Comparison of ENCODE assay signal across 24 mouse cellular contexts in the genomic region with DNA sequence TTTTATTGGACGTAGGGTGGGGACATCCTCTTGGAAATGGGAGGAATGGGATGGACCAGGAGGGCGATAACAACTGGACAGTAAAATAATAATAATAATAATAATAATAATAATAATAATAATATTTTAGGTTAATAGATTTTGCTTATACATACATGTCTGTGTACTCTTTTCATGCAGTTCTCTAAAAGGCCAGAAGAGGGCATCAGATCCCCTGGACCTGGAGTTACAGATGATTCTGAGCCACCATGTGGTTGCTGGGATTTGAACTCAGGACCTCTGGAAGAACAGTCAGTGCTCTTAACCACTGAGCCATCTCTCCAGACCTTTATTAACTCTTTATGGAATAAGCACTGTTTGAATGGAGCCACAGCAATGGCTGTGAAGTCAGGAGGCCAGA. TPM values are rescaled to one million over a fixed set of nuclear protein-coding genes. Genes with fewer than 3 reads are reported as not detected.
DNase-seq lines count a peak whose midpoint lies in the region; ATAC-seq and TF ChIP-seq lines count a peak whose summit lies in the region.
"Not testable (repeated sequence)": the region's sequence is repeated elsewhere in the genome, so short reads cannot be mapped to it uniquely, and the experiment has no call there.
"Had no signal": no experiment of that assay in that cellular context is flagged by ENCODE, and none has a peak within 500 bp of the region (broad histone marks: within the 10 kb centered on the region; RNA-seq: fewer than 3 reads in every experiment).

No protein-coding gene starts in this region.

- not testable (repeated sequence) for H3K4me1 ChIP-seq in intestine, postnatal 0 days (replicated peaks; ENCODE audit: control insufficient read depth, insufficient read depth, low read length); lung, postnatal 0 days (ENCODE audit: insufficient read depth, low read depth, low read length); small intestine, adult 2 months (ENCODE audit: control insufficient read depth, insufficient read depth, insufficient read length, low read length)

- H3K9ac ChIP-seq in intestine, postnatal 0 days (ENCODE audit: low read depth, low read length); lung, postnatal 0 days (replicated peaks; ENCODE audit: low read depth): not testable (repeated sequence)

- H3K36me3 ChIP-seq in intestine, postnatal 0 days (ENCODE audit: control insufficient read depth, insufficient read depth); lung, postnatal 0 days (ENCODE audit: insufficient read depth, low read length); small intestine, adult 2 months (ENCODE audit: control insufficient read depth, insufficient read depth, low read length): not testable (repeated sequence)

- not testable (repeated sequence) for H3K27me3 ChIP-seq in intestine, postnatal 0 days (replicated peaks; ENCODE audit: control insufficient read depth, insufficient read depth, low read length); lung, postnatal 0 days (replicated peaks; ENCODE audit: insufficient read depth, low read length); small intestine, adult 2 months (ENCODE audit: control insufficient read depth, insufficient read depth, low read length)

- not testable (repeated sequence) for H3K4me3 ChIP-seq in intestine, postnatal 0 days (ENCODE audit: low read depth, low read length); lung, postnatal 0 days (ENCODE audit: low read depth, low read length); small intestine, adult 2 months (ENCODE audit: low read depth, low read length)

- H3K9me3 ChIP-seq in intestine, postnatal 0 days (ENCODE audit: control insufficient read depth); lung, postnatal 0 days (ENCODE audit: low read length): not testable (repeated sequence)

- ATAC-seq in intestine, postnatal 0 days; lung, postnatal 0 days: not testable (repeated sequence)

- H3K27ac ChIP-seq in intestine, postnatal 0 days (ENCODE audit: low read depth, low read length); lung, postnatal 0 days (ENCODE audit: low read length); small intestine, adult 2 months (ENCODE audit: insufficient read depth, low read depth, low read length): not testable (repeated sequence)

- 92% methylated on average over 2 of the region's 2 CpGs for WGBS in intestine, postnatal 0 days
- WGBS in lung, postnatal 0 days, result 84% methylated on average over 2 of the region's 2 CpGs
- WGBS in small intestine, adult 2 months, result 88% methylated on average over 2 of the region's 2 CpGs

- DNase-seq in B cell, adult 2 months, result peak; percentile 38 to 51
- peak; percentile 32 for DNase-seq in adrenal gland, postnatal 14 days
- peak; percentile 42 to 45 for DNase-seq in cerebellum, postnatal 14 days
- peak; percentile 49 for DNase-seq in heart, adult 8-10 months (ENCODE audit: low spot score)
- DNase-seq in layer of hippocampus, adult 9-10 months (ENCODE audit: low spot score), result peak; percentile 50
- DNase-seq in lung, postnatal 0 days (ENCODE audit: low spot score), result not testable (repeated sequence)

- TF ChIP-seq CTCF in intestine, postnatal 0 days (IDR thresholded peaks at IDR 0.05; ENCODE audit: low read depth), result peak; percentile 67
- TF ChIP-seq CTCF in lung, postnatal 0 days (IDR thresholded peaks at IDR 0.05), result peak; percentile 66
- peak; percentile 38; the same call in 1 of the 2 replicates for TF ChIP-seq CTCF in small intestine, adult 2 months (IDR thresholded peaks at IDR 0.05; ENCODE audit: extremely low read depth, insufficient read length, insufficient replicate concordance, low read depth, low read length)

- TF ChIP-seq POLR2A in small intestine, adult 2 months (IDR thresholded peaks at IDR 0.05; ENCODE audit: low read depth, low read length), result not testable (repeated sequence)

- H3K4me2 ChIP-seq in intestine, postnatal 0 days (replicated peaks; ENCODE audit: low read depth); lung, postnatal 0 days (replicated peaks; ENCODE audit: low read depth, low read length): not testable (repeated sequence)

- TF ChIP-seq EP300 in lung, postnatal 0 days (IDR thresholded peaks at IDR 0.05), result not testable (repeated sequence)

RNA-seq across cellular contexts. Expression of a gene that starts 28.3 kb away (rescaled TPM):
- 1.4 and 2.2 TPM in 2 replicates for total RNA-seq in adrenal gland, postnatal 14 days (2021)
- total RNA-seq in heart, adult 8-10 months (2022), result 1 to 10 TPM in 1 of 4 experiments, under 1 TPM in 3; 0.92 to 1.3 (median 0.93) TPM
- 0.93 and 1.2 TPM in 2 replicates for polyA plus RNA-seq in intestine, postnatal 0 days (2015; fragmentation: Nextera tagmentation; extraction: Ambion mirVana)
- polyA plus RNA-seq in lung, postnatal 0 days (2015; fragmentation: Nextera tagmentation; extraction: Ambion mirVana), result 0.57 and 1.5 TPM in 2 replicates
- 2.7 and 21.0 TPM in 2 replicates for polyA plus RNA-seq in small intestine, adult 2 months (2012; rRNA removed)
- total RNA-seq: G1E; hematopoietic stem cell, adult 5-6 weeks had no signal
- polyA plus RNA-seq: C2C12; G1E; liver, embryonic 13.5 days; macrophage; neural tube, embryonic 11.5 days had no signal

RNA-seq across cellular contexts. Expression of a gene that starts 39.7 kb away (rescaled TPM):
- not detected in 2 replicates for total RNA-seq in adrenal gland, postnatal 14 days (2021)
- not detected for total RNA-seq in heart, adult 8-10 months (2022)
- polyA plus RNA-seq in intestine, postnatal 0 days (2015; fragmentation: Nextera tagmentation; extraction: Ambion mirVana), result not detected in 2 replicates
- not detected in 2 replicates for polyA plus RNA-seq in lung, postnatal 0 days (2015; fragmentation: Nextera tagmentation; extraction: Ambion mirVana)
- polyA plus RNA-seq in small intestine, adult 2 months (2012; rRNA removed), result 0.18 TPM in 1 of 2 replicates, not detected in the other
- total RNA-seq: adrenal gland, postnatal 36 days; G1E; gastrocnemius, postnatal 4 days; hematopoietic stem cell, adult 5-6 weeks; layer of hippocampus, postnatal 14 days; left cerebral cortex, postnatal 10 days had no signal
- polyA plus RNA-seq: C2C12; embryonic facial prominence, embryonic 14.5 days; forebrain, embryonic 15.5 days; G1E; heart, embryonic 14.5 days; hindbrain, embryonic 16.5 days; limb, embryonic 12.5 days; liver, embryonic 13.5 days; macrophage; midbrain, embryonic 10.5 days; neural tube, embryonic 11.5 days had no signal
